Comparison of ENCODE assay signal across 21 mouse cellular contexts in genomic region chr11:67661465-67661864, GRCm38 (mm10). TPM values are rescaled to one million over a fixed set of nuclear protein-coding genes. Genes with fewer than 3 reads are reported as not detected.
DNase-seq lines count a peak whose midpoint lies in the region; TF ChIP-seq lines count a peak whose summit lies in the region.
"Had no signal": no experiment of that assay in that cellular context is flagged by ENCODE, and none has a peak within 500 bp of the region (broad histone marks: within the 10 kb centered on the region; RNA-seq: fewer than 3 reads in every experiment).

No protein-coding gene starts in this region.

- no peak overlapping the region for H3K4me3 ChIP-seq in left cerebral cortex, adult 2 months
- H3K4me3 ChIP-seq: embryonic facial prominence, embryonic 10.5 days; embryonic facial prominence, embryonic 12.5 days; forebrain, embryonic 13.5 days; forebrain, embryonic 15.5 days had no signal

- DNase-seq in cerebellum, adult 9-10 months = peak; percentile 29
- DNase-seq in cerebellum, postnatal 14 days = no peak
- no peak for DNase-seq in left cerebral cortex, adult 2 months (ENCODE audit: extremely low spot score in 1 of 2, low spot score in 2 of 2)
- no peak for DNase-seq in left cerebral cortex, postnatal 14 days (ENCODE audit: low spot score in 2 of 2)
- peak; percentile 70 for DNase-seq in NIH3T3 (ENCODE audit: low read depth)
- DNase-seq in yolk sac, embryonic 10.5 days (ENCODE audit: low spot score) = no peak
- no peak for DNase-seq in lung, adult 18-20 months
- DNase-seq: adrenal gland, adult 2 months; adrenal gland, postnatal 10 days; adrenal gland, postnatal 25 days; B cell, adult 2 months; cerebellum, adult 8-10 months; cerebellum, postnatal 10 days; forebrain, postnatal 0 days had no signal

- H3K27ac ChIP-seq in left cerebral cortex, adult 2 months = peak overlapping the region; percentile 59
- H3K27ac ChIP-seq: embryonic facial prominence, embryonic 10.5 days; embryonic facial prominence, embryonic 12.5 days; forebrain, embryonic 13.5 days; forebrain, embryonic 15.5 days had no signal

- TF ChIP-seq CTCF in left cerebral cortex, adult 2 months (IDR thresholded peaks at IDR 0.05) = no peak

- intact Hi-C loops in left cerebral cortex, adult 2 months (cut with DNase I) = no loop called here
- intact Hi-C loops in left cerebral cortex, postnatal 14 days (cut with DNase I) = no loop called here

RNA-seq across cellular contexts. Expression of gene Rcvrn, which starts 33.7 kb away (rescaled TPM):
- total RNA-seq in left cerebral cortex, adult 2 months (2021) = 1 to 10 TPM in 1 of 2 experiments, under 1 TPM in 1; 0.91 to 3.2 TPM
- 1 to 10 TPM; 1.5 to 1.6 TPM for total RNA-seq in left cerebral cortex, postnatal 14 days (2021)
- total RNA-seq: adrenal gland, postnatal 10 days; adrenal gland, postnatal 25 days; adrenal gland, postnatal 4 days; CH12.LX; G1E had no signal

Comparison
In these comparisons a context has a peak if more than half of its experiments do, and no peak if none do; other contexts are left out.
1. DNase-seq: peak in cerebellum, adult 9-10 months (single experiment) and NIH3T3 (single experiment); none in cerebellum, postnatal 14 days (0 of 2), left cerebral cortex, adult 2 months (0 of 2), left cerebral cortex, postnatal 14 days (0 of 2), yolk sac, embryonic 10.5 days (single experiment) and lung, adult 18-20 months (0 of 2).